Mouse (Mus musculus): ENCODE data around the gene Bhlha15.

Bhlha15 gene

DNA sequence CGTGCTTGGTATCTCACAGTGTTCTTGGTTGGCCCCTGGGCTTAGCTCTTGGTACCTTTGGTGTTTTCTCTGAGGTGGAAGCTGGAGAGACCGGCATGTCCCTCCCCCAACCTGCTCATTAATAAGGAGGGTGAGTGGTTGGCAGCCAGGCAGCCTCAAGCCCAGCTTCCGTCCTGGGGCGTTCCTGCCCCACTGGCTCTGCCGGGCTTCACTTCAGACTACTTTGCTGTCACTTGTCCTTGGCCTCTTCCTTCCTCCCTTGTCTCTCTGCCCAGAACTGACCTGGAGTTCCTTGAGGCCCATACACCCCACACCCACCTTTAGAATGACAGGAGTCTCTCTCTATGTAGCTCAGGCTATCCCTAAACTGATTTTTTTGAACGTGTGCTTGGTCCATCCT, 2.6 kb downstream of the Bhlha15 start:
- no peak for DNase-seq

- no peak for DNase-seq
Measured at GRCm38 (mm10) chr5:144194416-144194815, 4.3 kb downstream of the Bhlha15 start.

GRCm38 (mm10) chr5:144195567-144195966, 5.5 kb downstream of the Bhlha15 start:
- no peak for DNase-seq

- DNase-seq = no peak
Measured at GRCm38 (mm10) chr5:144200616-144201015, 10.5 kb downstream of the Bhlha15 start.

DNA sequence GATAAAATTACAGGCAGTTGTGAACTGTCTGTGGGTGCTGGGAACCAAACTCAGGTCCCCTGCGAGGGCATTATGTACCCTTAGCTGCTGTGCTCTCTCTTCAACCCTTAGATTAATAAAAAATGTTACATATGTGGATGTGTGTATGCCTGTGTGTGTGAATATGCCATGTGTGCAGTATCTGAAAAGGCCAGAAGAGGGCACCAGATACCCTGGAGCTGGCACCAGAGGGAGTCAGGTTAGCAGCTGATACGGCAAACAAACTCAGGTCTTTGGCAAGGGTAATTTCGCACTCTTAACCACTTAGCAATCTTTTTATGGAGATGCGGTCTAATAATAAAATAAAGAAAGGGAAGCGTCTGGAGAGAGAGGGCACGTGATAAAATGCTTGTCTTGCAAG, 12.3 kb downstream of the Bhlha15 start:
- DNase-seq = no peak

GRCm38 (mm10) chr5:144203398-144203959, 13.4 kb downstream of the Bhlha15 start:
- no peak for DNase-seq

- no peak for DNase-seq
Measured at GRCm38 (mm10) chr5:144204303-144204702, 14.2 kb downstream of the Bhlha15 start.

DNA sequence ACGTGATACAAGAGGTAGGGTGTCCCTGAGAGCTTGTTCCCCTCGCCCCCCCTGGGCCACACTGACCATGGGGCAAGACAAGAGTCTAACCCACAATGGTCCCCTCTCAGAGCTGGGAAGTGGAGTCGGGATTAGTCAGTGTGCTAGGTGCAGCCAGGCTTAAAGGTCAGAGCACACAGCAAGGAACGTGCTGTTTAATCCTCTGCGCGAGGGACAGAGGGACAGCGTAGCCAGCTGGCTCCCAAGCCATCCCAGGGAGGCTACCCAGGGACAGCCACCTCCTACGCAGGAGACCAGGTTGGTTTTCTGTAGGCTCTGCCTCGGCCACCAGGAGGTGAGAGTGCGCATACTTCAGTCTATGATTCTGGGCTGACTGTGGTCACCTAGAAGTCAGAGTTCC, 14.8 kb downstream of the Bhlha15 start:
- no peak for DNase-seq

- no peak for DNase-seq
Measured at GRCm38 (mm10) chr5:144206069-144206468, 16.0 kb downstream of the Bhlha15 start.

- peak; percentile 78 for DNase-seq
Measured at GRCm38 (mm10) chr5:144207478-144207877, 17.4 kb downstream of the Bhlha15 start.

DNA sequence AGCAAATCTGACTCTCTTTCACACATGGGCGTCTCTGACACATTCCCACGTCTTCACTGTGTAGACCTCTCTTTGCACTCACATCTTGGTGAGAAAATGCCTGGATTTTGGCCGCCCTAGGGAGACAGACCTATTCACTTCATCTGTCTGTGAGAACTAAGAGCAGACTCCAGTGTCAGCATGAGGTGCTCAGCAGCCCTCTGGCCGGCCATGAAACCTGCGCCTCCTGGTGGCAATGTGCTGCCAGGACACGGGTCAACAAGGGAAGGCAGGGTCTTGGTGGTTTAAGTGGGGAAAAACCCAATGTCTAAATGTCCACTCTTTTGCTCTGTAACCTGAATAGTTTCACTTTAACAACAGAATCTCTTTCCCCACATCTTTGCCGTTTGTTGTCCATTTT, 24.4 kb downstream of the Bhlha15 start:
- peak; percentile 69 for DNase-seq

- DNase-seq = peak; percentile 13
Measured at GRCm38 (mm10) chr5:144215992-144216391, 25.9 kb downstream of the Bhlha15 start.

GRCm38 (mm10) chr5:144218061-144218460, 28.0 kb downstream of the Bhlha15 start:
- DNase-seq = peak; percentile 26

DNA sequence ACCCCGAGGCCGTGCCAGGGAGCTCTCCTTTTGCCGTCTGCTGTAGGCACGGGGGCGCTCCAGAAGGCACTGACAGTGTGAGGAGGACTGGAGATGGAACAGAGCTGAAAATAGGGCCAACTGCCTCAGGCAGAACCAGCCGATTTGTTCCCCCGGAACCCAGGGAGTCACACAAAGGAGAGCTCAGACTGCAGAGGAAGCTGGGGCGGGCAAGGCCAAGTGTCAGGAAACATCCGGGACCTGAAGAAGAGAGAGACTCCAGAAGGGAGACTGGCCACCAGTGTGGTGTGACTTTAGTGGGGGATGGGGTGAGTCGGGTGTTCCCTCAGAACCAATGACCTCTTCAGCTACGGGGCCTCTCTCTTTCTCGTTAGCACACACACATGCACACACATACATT, 29.2 kb downstream of the Bhlha15 start:
- peak; percentile 41 for DNase-seq

DNA sequence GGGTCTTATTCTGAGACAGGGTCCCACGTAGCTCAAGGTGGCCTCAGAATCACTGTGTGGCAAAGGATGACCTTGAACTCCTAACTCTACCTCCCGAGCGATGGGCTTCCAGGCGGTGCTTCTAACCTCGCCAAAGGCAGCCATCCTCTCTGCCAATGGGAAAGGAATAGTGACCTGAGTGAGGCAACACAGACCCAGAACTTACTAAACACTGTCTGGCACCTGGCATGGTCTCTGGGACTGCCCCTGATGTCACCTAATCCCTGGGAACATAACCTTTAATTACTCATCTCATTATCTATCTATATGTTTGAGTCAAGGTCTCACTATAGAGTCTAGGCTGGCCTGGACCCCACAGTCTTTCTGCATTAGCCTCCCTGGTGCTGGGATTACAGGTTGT, 29.9 kb downstream of the Bhlha15 start:
- DNase-seq = peak; percentile 26

- DNase-seq = peak; percentile 49
Measured at GRCm38 (mm10) chr5:144221305-144221704, 31.2 kb downstream of the Bhlha15 start.

DNA sequence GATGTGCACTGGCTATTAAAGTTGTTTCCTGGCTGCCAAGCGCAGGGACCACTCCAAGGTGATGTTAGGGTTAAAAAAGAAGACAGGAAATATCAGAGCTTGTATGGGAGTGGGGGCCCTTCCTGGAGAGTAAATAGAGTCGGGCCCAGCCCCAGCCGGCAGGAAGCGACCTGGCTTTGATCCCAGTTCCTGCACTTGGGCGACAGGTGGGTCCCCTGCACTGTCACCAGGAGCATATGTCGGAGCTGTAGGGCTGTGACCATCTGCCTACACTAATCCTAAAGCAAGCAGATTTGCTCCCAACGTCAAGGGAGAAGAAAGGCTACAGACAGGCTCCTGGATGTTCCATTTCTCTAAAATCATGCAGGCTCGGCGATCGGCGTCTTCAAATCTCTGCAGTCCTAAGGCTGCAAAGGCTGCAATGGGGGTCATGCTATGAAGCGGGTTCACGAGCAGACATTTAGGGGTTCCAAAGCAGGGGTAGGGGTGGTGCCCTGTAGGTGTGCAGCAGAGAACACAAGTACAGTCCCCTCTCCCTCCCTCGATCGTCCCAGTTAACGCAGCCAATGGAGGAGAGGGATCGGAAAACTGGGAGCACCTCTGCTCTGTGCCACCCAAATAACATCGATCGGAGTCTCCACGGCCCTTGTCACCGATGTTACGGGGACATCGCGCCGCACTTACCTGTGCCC, 32.9 kb downstream of the Bhlha15 start:
- peak; percentile 92 for DNase-seq

- DNase-seq = peak; percentile 95
Measured at GRCm38 (mm10) chr5:144223503-144223862, 33.4 kb downstream of the Bhlha15 start, which contains the start of gene Tecpr1. Gene Tecpr1 (minus strand): TSS chr5:144223615.

GRCm38 (mm10) chr5:144223899-144224816, 34.1 kb downstream of the Bhlha15 start:
- DNase-seq = peak; percentile 67

DNA sequence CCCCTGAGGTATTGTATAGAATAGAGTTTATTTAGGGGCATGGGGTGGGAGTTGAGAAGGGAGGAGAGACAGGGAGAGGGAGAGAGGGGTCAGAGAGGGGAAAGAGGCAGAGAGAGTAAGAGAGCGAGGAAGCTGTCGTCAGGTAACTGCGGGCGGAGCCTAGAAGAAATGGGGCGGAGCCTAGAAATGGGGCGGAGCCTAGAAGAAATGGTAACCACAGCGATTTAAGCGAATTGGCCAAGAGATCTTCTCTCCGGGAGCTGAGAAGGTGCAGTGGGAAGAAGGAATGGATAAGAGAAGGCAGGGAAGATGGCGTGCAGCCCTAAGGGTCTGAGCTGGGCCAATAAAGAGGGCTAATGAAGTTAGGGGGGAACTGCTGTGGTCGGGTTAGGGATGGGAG, 36.1 kb downstream of the Bhlha15 start:
- DNase-seq = no peak

DNA sequence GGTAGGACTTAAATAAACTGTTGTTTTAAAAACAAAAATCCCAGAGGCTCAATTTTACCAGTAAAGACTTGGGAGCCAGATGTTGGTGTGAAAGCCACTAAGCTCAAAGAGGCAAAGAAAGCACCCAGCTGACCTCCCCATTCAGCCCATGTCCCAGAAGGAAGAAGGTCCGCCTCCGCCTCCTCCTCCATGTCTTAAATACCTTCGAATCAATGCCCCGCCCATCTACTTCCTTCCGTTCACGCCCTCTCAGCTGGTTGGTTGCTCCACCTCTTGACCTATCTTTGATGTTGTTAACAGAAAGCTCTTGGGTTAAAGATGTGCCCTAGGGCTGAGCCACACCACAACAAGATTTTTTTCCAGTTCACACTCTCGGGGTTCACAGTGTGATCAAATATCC, 40.1 kb downstream of the Bhlha15 start:
- DNase-seq = no peak

- no peak for DNase-seq
Measured at GRCm38 (mm10) chr5:144231410-144231809, 41.3 kb downstream of the Bhlha15 start.

GRCm38 (mm10) chr5:144232531-144232930, 42.4 kb downstream of the Bhlha15 start:
- DNase-seq = no peak

- no peak for DNase-seq
Measured at GRCm38 (mm10) chr5:144234222-144234621, 44.1 kb downstream of the Bhlha15 start.
